In genomic region chr1:152130029-152130727, GRCm38 (mm10) we compare ENCODE assay signal across 7 mouse cellular contexts. TPM values are rescaled to one million over a fixed set of nuclear protein-coding genes. Genes with fewer than 3 reads are reported as not detected.
DNase-seq lines count a peak whose midpoint lies in the region; ATAC-seq and TF ChIP-seq lines count a peak whose summit lies in the region.

No protein-coding gene starts in this region.

- TF ChIP-seq CTCF in midbrain, postnatal 0 days (IDR thresholded peaks at IDR 0.05), result no peak

- DNase-seq in midbrain, postnatal 0 days (ENCODE audit: low spot score), result peak; percentile 63
- DNase-seq in cerebellum, adult 9-10 months, result peak; percentile 55
- DNase-seq in heart, adult 18-20 months, result peak; percentile 75 to 77
- peak; percentile 64 to 80 for DNase-seq in layer of hippocampus, adult 18-20 months (ENCODE audit: low spot score in 2 of 2)
- DNase-seq in right cerebral cortex, postnatal 25 days, result peak; percentile 6

- H3K27ac ChIP-seq in midbrain, postnatal 0 days (ENCODE audit: low read depth, low read length), result no peak overlapping the region
- H3K27ac ChIP-seq in midbrain, embryonic 15.5 days, result no peak overlapping the region

- H3K4me2 ChIP-seq in midbrain, postnatal 0 days (ENCODE audit: low read depth, low read length, poor library complexity, severe bottlenecking), result no peak overlapping the region
- H3K4me2 ChIP-seq in midbrain, embryonic 15.5 days, result no peak overlapping the region

- no peaks in the 10 kb centered on the region for H3K9me3 ChIP-seq in midbrain, postnatal 0 days (ENCODE audit: low read length)
- H3K9me3 ChIP-seq in midbrain, embryonic 15.5 days, result no peaks in the 10 kb centered on the region

- no peak for ATAC-seq in midbrain, postnatal 0 days (ENCODE audit: low FRiP score)
- ATAC-seq in midbrain, embryonic 15.5 days (replicated peaks), result no peak
- ATAC-seq in megakaryocyte, adult 5-6 weeks (ENCODE audit: poor library complexity, severe bottlenecking), result no peak

- no peak overlapping the region for H3K4me3 ChIP-seq in midbrain, postnatal 0 days (ENCODE audit: low read depth, low read length)
- no peak overlapping the region for H3K4me3 ChIP-seq in midbrain, embryonic 15.5 days

- 63% methylated on average over 15 of the region's 15 CpGs for WGBS in midbrain, postnatal 0 days
- WGBS in midbrain, embryonic 15.5 days, result 63% methylated on average over 14 of the region's 15 CpGs

- H3K4me1 ChIP-seq in midbrain, postnatal 0 days (ENCODE audit: insufficient read depth, low read length), result no peaks in the 10 kb centered on the region
- H3K4me1 ChIP-seq in midbrain, embryonic 15.5 days, result peaks cover 2% of the 10 kb centered on the region; the same call in 1 of the 2 replicates

- no peaks in the 10 kb centered on the region for H3K27me3 ChIP-seq in midbrain, postnatal 0 days (ENCODE audit: insufficient read depth, low read length)
- H3K27me3 ChIP-seq in midbrain, embryonic 15.5 days (replicated peaks), result no peaks in the 10 kb centered on the region

- H3K36me3 ChIP-seq in midbrain, postnatal 0 days (ENCODE audit: insufficient read depth, low read length), result no peaks in the 10 kb centered on the region
- no peaks in the 10 kb centered on the region for H3K36me3 ChIP-seq in midbrain, embryonic 15.5 days (replicated peaks)

- H3K9ac ChIP-seq in midbrain, postnatal 0 days (replicated peaks; ENCODE audit: low read length, poor library complexity, severe bottlenecking), result no peak overlapping the region
- H3K9ac ChIP-seq in midbrain, embryonic 15.5 days, result no peak overlapping the region

RNA-seq across cellular contexts. Expression of gene 1700025G04Rik, which starts 40.3 kb away (rescaled TPM):
- total RNA-seq in midbrain, postnatal 0 days (2014; rRNA removed), result 24.0 and 34.2 TPM in 2 replicates
- polyA plus RNA-seq in midbrain, postnatal 0 days (2015; fragmentation: Nextera tagmentation; extraction: Ambion mirVana), result 20.4 and 22.6 TPM in 2 replicates
- 34.6 and 37.8 TPM in 2 replicates for polyA plus RNA-seq in midbrain, embryonic 15.5 days (2015; fragmentation: Nextera tagmentation; extraction: Ambion mirVana)
- total RNA-seq in heart, adult 18-20 months (2021), result 10 to 100 TPM; 38.9 to 41.0 TPM
- total RNA-seq in layer of hippocampus, adult 18-20 months (2021), result 10 to 100 TPM; 60.3 to 70.8 TPM
- 27.8 and 30.1 TPM in 2 replicates for total RNA-seq in megakaryocyte, adult 5-6 weeks (2015)
- 37.2 and 51.1 TPM in 2 replicates for total RNA-seq in megakaryocyte, adult 5-6 weeks (2017)

Comparison
In these comparisons a context has a peak if more than half of its experiments do, and no peak if none do; other contexts are left out.
1. DNase-seq: peak in every context shown above with its lines; median percentile 76 in heart, adult 18-20 months; 72 in layer of hippocampus, adult 18-20 months; 63 in midbrain, postnatal 0 days; 55 in cerebellum, adult 9-10 months; 6 in right cerebral cortex, postnatal 25 days.